Mouse (Mus musculus) heart, embryonic 12.5 days (tissue): ENCODE measurements at regions not wholly inside any gene's neighbourhood (a gene's known extent, or its start where the extent isn't known, plus 50 kb on each side); places are given as distances from the start of the nearest gene placed in this dataset.
A peak's percentile ranks its signal among the peaks of the same experiment; 100 is the strongest.
"Not testable (repeated sequence)": the region's sequence is repeated elsewhere in the genome, so short reads cannot be mapped to it uniquely, and the experiment has no call there.

Experiments used
- ATAC-seq: fragments of 200-750 bp; cut with Nextera tagmentation; 2 replicates; pipeline ENCODE4 v1.8.0; 2017; ENCODE audit warnings: moderate TSS enrichment, moderate library complexity; ENCODE audit not compliant: insufficient number of reproducible peaks, low FRiP score
- H3K27ac ChIP-seq: fragments of 300-500 bp; sonication (generic); 2 replicates; pipeline ENCODE4 v1.5.1; 2016; ENCODE audit warnings: mild to moderate bottlenecking, moderate library complexity; ENCODE audit not compliant: poor library complexity, severe bottlenecking
- H3K27me3 ChIP-seq: fragments of 300-500 bp; sonication (generic); replicated peaks from 2 replicates; pipeline ENCODE4 v1.6.1; 2016; ENCODE audit warnings: mild to moderate bottlenecking, moderate library complexity
- H3K36me3 ChIP-seq: fragments of 300-500 bp; sonication (generic); 2 replicates; pipeline ENCODE4 v1.6.1; 2016; ENCODE audit warnings: mild to moderate bottlenecking, moderate library complexity
- H3K4me1 ChIP-seq: fragments of 300-500 bp; sonication (generic); replicated peaks from 2 replicates; pipeline ENCODE4 v1.6.1; 2016; ENCODE audit warnings: mild to moderate bottlenecking
- H3K4me2 ChIP-seq: fragments of 300-500 bp; sonication (generic); 2 replicates; pipeline ENCODE4 v1.6.1; 2016; ENCODE audit warnings: mild to moderate bottlenecking, moderate library complexity
- H3K4me3 ChIP-seq: fragments of 300-500 bp; sonication (generic); 2 replicates; pipeline ENCODE4 v1.5.1; 2016; ENCODE audit warnings: mild to moderate bottlenecking
- H3K9ac ChIP-seq: fragments of 300-500 bp; sonication (generic); 2 replicates; pipeline ENCODE4 v1.6.1; 2016; ENCODE audit warnings: mild to moderate bottlenecking, moderate library complexity
- H3K9me3 ChIP-seq: fragments of 300-500 bp; sonication (generic); replicated peaks from 2 replicates; pipeline ENCODE4 v1.6.1; 2016; ENCODE audit warnings: mild to moderate bottlenecking, moderate library complexity
- WGBS: fragments of 180-500 bp; shearing (Covaris S2); methylation state at CpG from one replicate; pipeline ENCODE4 v1.1.7; 2016; 5-methylcytosine and 5-hydroxymethylcytosine counted together

DNA sequence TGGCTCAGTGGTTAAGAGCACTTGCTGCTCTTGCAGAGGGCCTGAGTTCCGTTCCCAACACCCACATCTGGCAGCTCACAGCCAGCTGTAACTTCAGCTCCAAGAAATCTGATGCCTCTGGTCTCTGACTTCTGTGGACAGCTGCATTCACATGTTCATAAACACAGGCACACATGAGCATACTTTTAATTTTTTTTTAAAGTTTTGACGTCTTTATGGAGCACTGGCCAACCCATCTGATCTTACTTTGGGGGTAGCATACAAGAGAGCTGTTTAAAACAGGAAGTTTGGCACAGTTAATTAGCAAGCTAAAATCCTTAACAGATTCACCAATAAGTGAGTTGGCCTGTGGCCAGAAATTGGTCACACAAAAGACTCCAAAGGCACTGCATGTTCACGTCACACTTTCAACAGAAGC, 81.2 kb upstream of the Atl2 start:
- 69% methylated on average over 3 of the region's 3 CpGs for WGBS
- ATAC-seq, result no peak
- no peaks in the 10 kb centered on the region for H3K36me3 ChIP-seq

GRCm38 (mm10) chr17:79976518-79977100, 80.7 kb upstream of the Atl2 start:
- 86% methylated on average over 5 of the region's 5 CpGs for WGBS
- ATAC-seq, result no peak

More for the DNA sequence above, 81.2 kb upstream of the Atl2 start:
- H3K4me2 ChIP-seq, result no peak overlapping the region
- no peaks in the 10 kb centered on the region for H3K9me3 ChIP-seq
- H3K27me3 ChIP-seq, result no peaks in the 10 kb centered on the region; the same call in 1 of the 2 replicates
- H3K4me1 ChIP-seq, result peaks cover 5% of the 10 kb centered on the region
- H3K27ac ChIP-seq, result no peak overlapping the region
- no peak overlapping the region for H3K9ac ChIP-seq
- no peak overlapping the region for H3K4me3 ChIP-seq

GRCm38 (mm10) chr17:79975997-79976443, 80.1 kb upstream of the Atl2 start:
- WGBS, result 32% methylated on average over 11 of the region's 11 CpGs
- peak; percentile 58; the same call in 1 of the 2 replicates for ATAC-seq
- H3K9ac ChIP-seq, result no peak overlapping the region

More at GRCm38 (mm10) chr17:79976518-79977100, 80.7 kb upstream of the Atl2 start:
- no peaks in the 10 kb centered on the region for H3K36me3 ChIP-seq
- no peak overlapping the region for H3K9ac ChIP-seq
- H3K4me1 ChIP-seq, result peaks cover 4% of the 10 kb centered on the region; the same call in 1 of the 2 replicates
- no peaks in the 10 kb centered on the region; the same call in 1 of the 2 replicates for H3K27me3 ChIP-seq
- H3K4me3 ChIP-seq, result peak overlapping the region; percentile 34
- H3K27ac ChIP-seq, result no peak overlapping the region
- H3K4me2 ChIP-seq, result peak overlapping the region; percentile 65
- H3K9me3 ChIP-seq, result no peaks in the 10 kb centered on the region

GRCm38 (mm10) chr17:79975150-79975757, 79.3 kb upstream of the Atl2 start:
- 15% methylated on average over 16 of the region's 16 CpGs for WGBS
- ATAC-seq, result not testable (repeated sequence)

More at GRCm38 (mm10) chr17:79975997-79976443, 80.1 kb upstream of the Atl2 start:
- H3K27ac ChIP-seq, result no peak overlapping the region
- no peaks in the 10 kb centered on the region for H3K9me3 ChIP-seq
- no peaks in the 10 kb centered on the region; the same call in 1 of the 2 replicates for H3K27me3 ChIP-seq
- peaks cover 4% of the 10 kb centered on the region; the same call in 1 of the 2 replicates for H3K4me1 ChIP-seq
- peak overlapping the region; percentile 34 for H3K4me3 ChIP-seq
- no peaks in the 10 kb centered on the region for H3K36me3 ChIP-seq
- peak overlapping the region; percentile 65 for H3K4me2 ChIP-seq

DNA sequence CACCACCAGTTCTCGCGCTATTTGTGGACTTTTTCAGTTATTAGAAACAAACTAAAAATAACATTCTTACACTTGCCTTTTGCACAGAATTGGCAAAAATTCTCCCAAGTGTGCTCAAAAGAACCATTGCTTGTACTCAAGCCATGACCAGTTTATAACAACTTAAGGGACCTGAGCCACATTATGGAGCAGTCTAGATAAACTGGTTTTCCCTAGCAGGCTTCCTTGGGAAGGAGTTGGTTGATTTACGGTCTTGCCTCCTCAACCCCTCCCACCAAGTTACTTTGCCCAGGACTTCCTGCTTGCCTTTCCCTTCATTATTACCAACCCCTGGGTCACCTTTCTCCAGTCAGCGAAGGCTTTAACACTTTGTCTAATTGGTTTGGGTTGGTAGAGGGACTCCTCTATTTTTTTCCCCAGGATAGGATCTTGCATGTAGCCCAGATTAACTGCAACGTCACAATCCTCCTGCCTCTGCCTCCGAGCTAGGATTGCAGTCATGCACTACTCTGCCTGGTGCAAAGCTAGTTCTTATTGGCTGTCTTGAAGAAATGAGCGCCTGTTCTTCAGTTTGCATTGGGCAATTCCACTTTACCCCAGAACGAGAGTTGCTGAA, 75.9 kb upstream of the Atl2 start:
- peaks cover 18% of the 10 kb centered on the region for H3K4me1 ChIP-seq
- no peak overlapping the region for H3K4me3 ChIP-seq
- no peaks in the 10 kb centered on the region for H3K9me3 ChIP-seq
- no peak for ATAC-seq
- H3K36me3 ChIP-seq, result no peaks in the 10 kb centered on the region
- 73% methylated on average over 8 of the region's 8 CpGs for WGBS
- H3K9ac ChIP-seq, result no peak overlapping the region
- H3K27ac ChIP-seq, result no peak overlapping the region
- H3K27me3 ChIP-seq, result no peaks in the 10 kb centered on the region
- H3K4me2 ChIP-seq, result no peak overlapping the region

More at GRCm38 (mm10) chr17:79975150-79975757, 79.3 kb upstream of the Atl2 start:
- Histone ChIP-seq H3K4me3 (peak overlapping the region; percentile 9), H3K4me2 (peak overlapping the region; percentile 65)
- not testable (repeated sequence) for H3K9me3 ChIP-seq, H3K4me1 ChIP-seq, H3K9ac ChIP-seq, H3K36me3 ChIP-seq, H3K27me3 ChIP-seq, H3K27ac ChIP-seq

DNA sequence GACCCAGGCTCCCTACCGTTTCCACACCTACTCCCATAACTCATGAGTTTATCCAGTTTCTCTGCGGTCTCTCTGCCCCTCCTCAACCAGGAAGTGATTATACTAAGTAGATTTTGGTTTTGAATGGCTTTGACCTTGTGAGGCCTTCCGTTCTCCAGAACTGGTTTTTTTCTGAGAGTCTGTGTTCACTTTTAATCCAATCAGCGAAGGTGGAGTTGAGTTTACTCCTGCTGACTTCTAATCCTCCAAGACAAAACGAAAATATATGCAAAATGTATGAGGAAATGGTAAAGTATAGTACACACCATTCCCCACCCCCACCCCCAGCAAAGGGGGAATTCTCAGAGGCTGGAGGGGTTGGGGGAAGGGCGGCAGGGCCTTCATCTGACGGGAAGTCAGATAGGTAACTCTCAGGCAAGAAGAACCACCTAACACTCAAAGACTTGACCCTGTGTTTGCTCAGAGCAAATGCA, 73.6 kb upstream of the Atl2 start:
- 18% methylated on average over 7 of the region's 7 CpGs for WGBS
- Histone ChIP-seq H3K27ac (no peak overlapping the region), H3K36me3 (no peaks in the 10 kb centered on the region), H3K4me3 (no peak overlapping the region), H3K4me1 (peaks cover 14% of the 10 kb centered on the region), H3K4me2 (peak overlapping the region; percentile 9; the same call in 1 of the 2 replicates), H3K27me3 (0 out of 2 replicates have a peak, but pooled peaks cover 3% of the 10 kb centered on the region), H3K9me3 (no peaks in the 10 kb centered on the region), H3K9ac (no peak overlapping the region)
- ATAC-seq, result no peak

DNA sequence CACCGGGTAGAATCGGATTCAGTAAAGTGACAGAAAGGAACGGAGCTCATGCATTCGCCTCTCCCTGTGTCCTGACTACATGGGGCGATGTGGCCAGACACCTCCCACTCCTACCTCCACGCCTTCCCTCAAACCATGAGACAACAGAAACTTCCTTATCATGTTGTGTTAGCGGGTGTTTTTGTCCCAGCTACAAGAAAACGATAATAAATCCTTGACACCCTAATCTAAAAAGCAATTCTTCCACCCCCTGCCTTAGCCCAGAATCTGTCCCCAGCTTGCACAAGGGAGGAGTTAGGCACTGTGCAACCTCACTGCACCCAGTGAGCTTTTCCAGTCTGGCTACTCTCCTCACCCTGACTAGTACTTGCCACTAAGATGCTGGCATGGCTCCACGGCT, 72.9 kb upstream of the Atl2 start:
- no peaks in the 10 kb centered on the region for H3K9me3 ChIP-seq
- no peak overlapping the region for H3K4me3 ChIP-seq
- 54% methylated on average over 9 of the region's 9 CpGs for WGBS
- H3K27ac ChIP-seq, result no peak overlapping the region
- H3K4me2 ChIP-seq, result no peak overlapping the region
- 0 out of 2 replicates have a peak, but pooled peaks have one; percentile 66 for ATAC-seq
- H3K36me3 ChIP-seq, result no peaks in the 10 kb centered on the region
- H3K27me3 ChIP-seq, result 0 out of 2 replicates have a peak, but pooled peaks cover 3% of the 10 kb centered on the region
- H3K4me1 ChIP-seq, result peaks cover 14% of the 10 kb centered on the region
- H3K9ac ChIP-seq, result no peak overlapping the region

DNA sequence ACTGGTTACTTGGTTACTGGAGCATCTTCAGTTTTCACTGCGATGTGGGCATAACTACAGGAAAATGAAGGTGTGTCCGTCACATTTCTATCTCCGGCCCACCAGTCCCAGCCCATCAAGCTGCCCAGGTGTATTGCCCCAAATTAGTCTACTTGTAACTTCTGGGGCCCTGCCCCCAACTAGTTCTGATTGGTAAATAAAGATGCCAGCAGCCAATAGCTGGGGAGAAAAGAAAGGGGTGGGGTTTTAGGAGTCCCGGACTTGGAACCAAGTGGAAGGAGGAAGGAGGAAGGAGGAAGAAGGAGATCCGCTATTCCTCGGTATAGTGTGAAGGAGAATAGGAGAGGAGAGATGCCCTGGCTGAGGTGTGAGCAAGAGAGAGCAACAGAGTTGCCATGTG, 71.1 kb upstream of the Atl2 start:
- Histone ChIP-seq H3K36me3 (no peaks in the 10 kb centered on the region), H3K9ac (no peak overlapping the region), H3K9me3 (no peaks in the 10 kb centered on the region), H3K4me3 (no peak overlapping the region), H3K4me1 (peaks cover 23% of the 10 kb centered on the region), H3K4me2 (no peak overlapping the region), H3K27ac (no peak overlapping the region), H3K27me3 (0 out of 2 replicates have a peak, but pooled peaks cover 10% of the 10 kb centered on the region)
- ATAC-seq, result no peak
- WGBS, result 46% methylated on average over 6 of the region's 6 CpGs

GRCm38 (mm10) chr17:79965625-79966024, 69.7 kb upstream of the Atl2 start:
- 90% methylated on average over 8 of the region's 8 CpGs for WGBS
- Histone ChIP-seq H3K9me3 (no peaks in the 10 kb centered on the region), H3K4me3 (no peak overlapping the region), H3K9ac (no peak overlapping the region), H3K4me2 (no peak overlapping the region), H3K36me3 (no peaks in the 10 kb centered on the region), H3K27me3 (0 out of 2 replicates have a peak, but pooled peaks cover 10% of the 10 kb centered on the region), H3K4me1 (peaks cover 28% of the 10 kb centered on the region), H3K27ac (no peak overlapping the region)
- no peak for ATAC-seq

- Histone ChIP-seq H3K27ac (no peak overlapping the region), H3K4me1 (peaks cover 29% of the 10 kb centered on the region), H3K4me2 (no peak overlapping the region), H3K9me3 (no peaks in the 10 kb centered on the region), H3K36me3 (no peaks in the 10 kb centered on the region), H3K4me3 (no peak overlapping the region), H3K27me3 (0 out of 2 replicates have a peak, but pooled peaks cover 10% of the 10 kb centered on the region), H3K9ac (no peak overlapping the region)
- 73% methylated on average over 8 of the region's 8 CpGs for WGBS
- ATAC-seq, result no peak
Observed at GRCm38 (mm10) chr17:79964850-79965249, 68.9 kb upstream of the Atl2 start.

- WGBS, result 56% methylated on average over 2 of the region's 2 CpGs
Observed at GRCm38 (mm10) chr17:79963330-79963729, 67.4 kb upstream of the Atl2 start.

More at GRCm38 (mm10) chr17:79963330-79963729, 67.4 kb upstream of the Atl2 start:
- no peak overlapping the region for H3K4me3 ChIP-seq
- no peak for ATAC-seq
- no peak overlapping the region for H3K9ac ChIP-seq
- H3K27ac ChIP-seq, result no peak overlapping the region; the same call in 1 of the 2 replicates
- H3K9me3 ChIP-seq, result no peaks in the 10 kb centered on the region
- H3K36me3 ChIP-seq, result no peaks in the 10 kb centered on the region
- 0 out of 2 replicates have a peak, but pooled peaks cover 10% of the 10 kb centered on the region for H3K27me3 ChIP-seq
- peaks cover 32% of the 10 kb centered on the region for H3K4me1 ChIP-seq
- H3K4me2 ChIP-seq, result no peak overlapping the region
